Mouse (Mus musculus) neural tube, embryonic 10.5 days (tissue): ENCODE results near the gene Gm9844.
A peak's percentile ranks its signal among the peaks of the same experiment; 100 is the strongest.
"Not testable (repeated sequence)": the region's sequence is repeated elsewhere in the genome, so short reads cannot be mapped to it uniquely, and the experiment has no call there.

Experiments used
- DNase-seq: peaks from one replicate; pipeline ENCODE4 v3.0.0-alpha.2; 2017; ENCODE audit warnings: low spot score; ENCODE audit errors: extremely low spot score

Gm9844 gene

DNA sequence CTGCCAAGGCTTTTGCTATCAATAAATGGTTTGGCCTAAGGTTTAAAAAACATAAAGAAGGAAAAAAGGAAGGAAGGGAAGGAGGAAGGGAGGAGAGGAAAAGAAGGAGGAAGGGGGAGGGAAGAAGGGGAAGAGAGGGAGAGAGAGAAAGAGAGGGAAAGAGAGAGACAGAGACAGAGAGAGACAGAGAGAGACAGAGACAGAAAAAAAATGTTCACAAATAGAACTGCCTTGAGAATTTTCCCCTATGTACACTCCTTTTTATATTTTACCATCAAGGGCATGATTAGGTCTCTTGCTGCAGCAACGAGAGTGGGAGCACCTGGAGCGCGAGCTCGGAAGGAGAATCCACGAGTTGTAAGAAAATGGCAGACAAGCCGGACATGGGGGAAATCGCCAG is at the start of gene Gm9844:
Gene Gm9844, plus strand, starts transcription at position 301 of the 400 bp plus-strand sequence.
- no peak for DNase-seq

DNA sequence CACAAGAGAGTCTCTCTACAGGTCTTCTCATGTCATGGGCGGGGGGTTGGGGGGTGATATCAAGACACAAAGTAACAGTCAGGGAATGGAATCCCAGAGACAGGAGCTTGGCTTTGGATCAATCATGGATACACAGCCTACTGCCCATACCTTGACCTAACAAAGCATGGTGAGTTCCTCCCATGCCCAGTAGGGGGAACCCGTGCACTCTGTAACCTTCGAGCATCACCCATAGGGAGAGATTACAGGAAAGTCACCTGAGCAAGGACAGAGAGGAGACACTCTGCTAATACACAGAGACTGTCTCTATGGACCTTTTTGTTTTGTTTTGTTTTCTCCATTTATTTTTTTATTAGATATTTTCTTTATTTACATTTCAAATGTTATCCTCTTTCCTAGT is 44.5 kb upstream of the Gm9844 start:
- peak; percentile 73 for DNase-seq

DNA sequence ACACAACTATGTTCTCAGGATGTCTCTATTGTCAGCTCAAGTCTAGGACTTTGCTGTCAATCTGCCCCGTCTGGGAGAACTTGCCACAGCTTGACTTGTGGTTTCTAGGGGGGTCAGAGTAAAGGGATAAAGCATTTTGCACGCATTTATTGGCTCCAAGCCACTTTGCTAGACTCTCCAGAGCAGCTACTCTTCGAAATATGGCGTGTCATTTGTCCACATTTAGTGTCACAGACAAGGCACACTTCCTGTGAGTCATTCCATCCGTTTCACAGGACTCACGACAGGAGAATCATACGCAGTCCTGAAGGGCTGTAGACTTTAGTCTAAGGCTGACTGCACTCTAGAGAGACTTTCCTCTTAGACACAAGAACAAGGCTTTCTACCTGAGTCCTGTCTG is 37.6 kb upstream of the Gm9844 start:
- no peak for DNase-seq

DNA sequence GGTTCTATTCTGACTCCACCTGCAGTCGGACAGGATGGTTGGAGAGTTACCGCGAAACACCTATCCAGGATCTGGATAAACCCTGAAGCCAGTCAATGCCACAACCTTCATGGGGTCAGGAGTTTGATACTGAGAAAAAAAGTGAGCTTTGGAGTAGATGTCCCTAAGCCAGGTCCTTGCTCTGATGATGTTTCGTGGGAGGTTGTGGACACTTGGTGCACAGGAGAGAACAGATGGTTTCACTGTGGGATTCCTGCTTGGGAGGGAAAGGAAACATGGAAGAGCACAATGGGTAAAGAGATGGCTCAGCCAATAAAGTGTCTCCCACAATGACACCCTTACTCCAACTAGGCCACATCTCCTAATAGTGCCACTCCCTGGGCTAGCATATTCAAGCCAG is 34.8 kb upstream of the Gm9844 start:
- DNase-seq, result no peak

DNA sequence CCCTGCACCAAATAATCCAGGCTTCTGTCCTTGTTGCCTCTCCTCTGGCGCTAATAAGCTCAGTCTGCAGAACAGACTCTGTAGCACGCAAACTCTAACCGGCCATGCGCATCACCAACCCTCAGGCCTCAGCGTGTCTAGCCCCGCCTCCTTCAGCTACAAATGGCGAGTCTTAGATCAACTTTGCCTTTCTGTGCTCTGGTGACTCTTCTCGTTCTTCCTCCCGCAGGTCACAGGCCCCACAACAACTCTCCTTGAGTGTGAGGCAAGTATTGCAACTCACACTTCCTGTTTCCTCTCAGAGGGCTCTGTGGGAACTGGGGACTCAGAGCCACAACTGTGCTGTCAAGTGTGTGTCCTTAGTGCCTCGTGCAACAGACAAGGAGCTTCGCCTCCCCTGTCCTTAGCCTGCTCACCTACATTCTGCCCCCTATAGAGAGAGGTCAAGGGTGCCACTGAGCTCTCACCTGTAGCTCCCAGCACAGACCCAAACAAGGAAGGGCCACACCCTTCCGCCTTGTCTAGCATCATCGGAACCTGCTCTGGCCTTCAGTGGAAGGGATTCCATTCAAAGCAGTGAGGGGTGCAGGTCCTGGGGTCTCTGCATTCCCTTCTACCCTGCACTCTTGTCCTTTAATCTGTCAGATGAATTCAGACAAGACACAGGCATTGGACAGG is 23.1 kb upstream of the Gm9844 start:
- DNase-seq, result not testable (repeated sequence)

DNA sequence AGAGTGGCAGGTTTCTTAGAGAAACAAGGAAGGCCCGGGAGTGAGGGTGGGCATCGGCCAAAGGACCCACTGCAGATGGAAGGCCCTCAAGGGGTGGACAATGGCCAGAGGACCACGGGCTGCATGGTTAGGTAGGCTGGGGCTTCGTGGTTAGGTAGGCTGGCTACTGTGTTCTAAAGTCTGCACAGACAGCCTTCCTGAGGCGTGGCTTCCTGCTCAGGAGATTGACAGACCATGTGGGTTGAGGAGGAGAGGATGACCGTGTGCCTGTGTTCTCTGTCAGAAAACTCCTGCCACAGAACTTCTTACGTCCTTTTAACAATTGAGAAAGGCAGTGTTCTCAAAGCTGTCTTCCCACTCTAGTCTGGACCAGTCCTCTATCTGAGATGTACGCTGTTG is 22.6 kb upstream of the Gm9844 start:
- no peak for DNase-seq

DNA sequence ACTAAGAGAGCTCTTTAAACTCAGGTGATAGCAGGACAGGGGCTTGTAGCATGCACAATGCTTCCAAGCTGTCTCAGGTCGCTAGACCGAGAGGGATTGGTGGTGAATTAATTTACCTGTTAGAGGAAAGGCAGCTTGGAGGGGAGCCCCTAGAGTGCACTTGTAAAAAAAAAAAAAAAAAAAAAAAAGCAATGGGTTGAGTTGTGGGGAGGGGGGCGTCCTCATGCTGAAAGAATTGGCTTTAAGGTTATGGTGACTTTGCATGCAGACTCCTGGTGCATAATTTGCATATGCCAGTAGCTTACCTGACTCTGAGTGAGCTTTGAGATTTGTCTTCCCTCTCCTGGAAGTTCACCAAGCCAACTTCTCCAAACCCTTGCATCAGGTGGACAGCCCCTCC is 21.7 kb upstream of the Gm9844 start:
- DNase-seq, result no peak

DNA sequence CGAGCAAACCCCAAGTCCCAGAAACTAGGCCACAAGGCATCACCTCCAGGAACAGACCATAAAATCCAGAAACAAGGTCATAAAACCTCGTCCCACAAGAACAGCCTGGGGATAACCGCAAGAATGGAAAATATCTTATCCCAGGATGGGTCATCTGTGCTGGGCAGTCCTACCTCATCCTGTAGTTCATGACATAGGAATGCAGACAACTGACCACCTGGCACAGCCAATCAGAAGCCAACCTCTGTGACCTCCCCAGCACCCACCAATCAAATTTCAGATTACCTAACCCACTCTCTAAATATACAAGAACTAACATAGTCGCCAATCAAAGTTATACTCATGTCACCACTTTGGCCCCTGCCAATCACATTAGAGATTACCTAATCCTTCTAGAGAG is 21.0 kb upstream of the Gm9844 start:
- no peak for DNase-seq

DNA sequence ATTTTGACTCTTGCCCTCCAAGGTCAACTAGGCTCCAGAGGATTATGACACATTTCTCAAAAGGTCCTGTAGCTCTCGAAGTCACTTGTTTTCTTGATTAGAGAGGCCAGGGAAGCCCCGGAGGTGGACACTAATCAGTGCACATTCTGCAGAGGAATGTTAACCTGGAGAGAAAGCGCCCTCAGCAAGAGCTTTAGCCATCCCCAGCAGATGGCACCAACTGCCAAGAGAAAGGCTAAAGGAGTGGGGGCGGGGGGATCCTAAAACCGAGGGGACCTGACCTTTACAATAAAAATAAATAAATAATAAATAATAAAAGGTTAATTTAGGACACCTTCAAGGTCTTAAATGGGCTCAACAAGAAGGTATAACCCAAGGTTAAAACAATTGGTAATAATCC is 17.9 kb upstream of the Gm9844 start:
- no peak for DNase-seq

DNA sequence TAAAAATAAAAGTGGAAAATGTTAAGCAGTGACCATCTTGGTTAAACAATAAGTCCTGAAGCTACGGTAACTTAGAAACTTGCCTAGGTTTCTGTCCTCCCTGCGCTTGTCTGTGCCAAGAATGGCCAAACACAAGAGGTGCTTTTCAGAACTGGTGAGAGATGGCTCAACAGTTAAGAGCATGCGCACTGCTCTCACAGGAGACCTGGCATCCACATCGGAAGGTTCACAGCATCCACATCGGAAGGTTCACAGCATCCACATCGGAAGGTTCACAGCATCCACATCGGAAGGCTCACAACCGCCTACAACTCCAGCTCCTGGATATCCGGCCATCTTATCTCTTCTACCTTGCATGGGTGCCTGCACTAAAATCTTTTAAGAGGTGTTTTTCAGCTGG is 16.8 kb upstream of the Gm9844 start:
- DNase-seq, result no peak

DNA sequence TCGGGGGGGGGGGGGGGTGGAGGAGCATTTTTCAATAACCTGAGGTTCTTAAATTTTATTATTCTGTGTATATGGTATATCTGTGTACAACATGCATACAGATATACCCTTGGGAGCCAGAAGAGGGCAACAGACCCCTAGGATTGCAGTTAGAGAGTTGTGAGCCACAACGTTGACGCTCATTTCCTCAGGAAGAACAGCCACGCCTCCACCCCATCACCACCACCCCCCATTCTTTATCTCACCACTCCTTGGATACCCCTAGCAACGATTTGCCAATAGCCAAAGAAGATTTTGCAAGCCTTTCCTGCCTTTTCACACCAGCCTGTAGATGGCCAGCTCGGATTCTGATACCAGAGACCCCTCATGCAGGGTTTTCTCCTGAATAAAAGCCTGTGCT is 16.3 kb upstream of the Gm9844 start:
- peak; percentile 19 for DNase-seq

DNA sequence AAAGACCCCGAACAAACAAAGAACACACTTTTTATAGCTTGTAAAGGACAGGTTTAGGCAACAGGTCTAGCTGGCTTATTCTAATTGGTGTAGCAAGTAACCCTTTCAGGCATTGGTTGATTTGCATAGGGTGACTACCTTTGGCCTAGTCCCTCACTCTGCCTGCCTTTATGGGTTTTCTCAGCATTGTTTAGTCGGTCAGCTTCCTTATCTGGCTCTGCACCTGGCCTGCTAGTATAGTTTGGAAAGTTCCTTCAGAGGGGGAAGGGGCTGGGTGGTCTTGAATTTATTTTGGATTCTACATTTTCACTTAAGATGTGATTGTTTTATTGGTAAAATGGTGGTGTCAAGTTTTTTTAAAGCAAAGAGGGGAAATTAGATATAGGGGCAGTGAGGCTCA is 15.4 kb upstream of the Gm9844 start:
- not testable (repeated sequence) for DNase-seq

DNA sequence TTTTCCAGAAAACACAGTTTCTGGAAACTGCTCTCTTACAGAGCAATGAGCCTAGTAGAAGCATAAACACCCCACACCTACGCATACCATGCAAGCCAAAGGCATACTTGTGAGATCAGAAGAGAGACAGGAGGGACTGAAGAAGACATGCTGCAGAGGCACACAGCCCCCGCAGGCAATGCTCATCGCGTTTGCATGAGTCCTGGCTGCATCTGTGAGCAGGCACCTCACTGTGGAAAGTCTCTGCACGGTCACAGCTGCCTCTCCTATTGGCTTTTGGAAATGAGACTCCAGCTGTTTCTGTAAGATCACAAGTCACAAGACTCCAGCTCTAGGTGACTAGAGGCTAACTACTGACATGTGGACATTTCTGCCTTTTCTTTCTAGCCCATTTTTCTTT is 11.9 kb upstream of the Gm9844 start:
- no peak for DNase-seq

DNA sequence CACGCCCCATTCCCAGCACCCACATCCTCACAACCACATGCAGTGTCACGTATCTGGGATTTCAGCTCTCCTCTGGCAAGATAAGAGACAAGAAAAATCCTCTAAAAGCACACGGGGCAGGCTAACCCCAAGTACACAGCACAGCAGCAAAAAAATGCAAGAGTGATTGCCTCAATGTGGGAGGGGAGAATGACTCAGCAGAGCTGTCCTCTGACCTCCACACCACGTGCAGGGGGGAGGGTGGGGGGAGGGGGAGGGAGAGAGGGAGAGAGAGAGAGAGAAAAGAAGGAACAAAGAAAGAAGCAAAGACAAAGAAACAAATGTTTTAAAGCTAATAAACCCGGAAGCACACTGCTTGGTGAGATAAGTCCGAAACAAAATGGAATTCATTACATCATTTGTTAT is 11.1 kb upstream of the Gm9844 start:
- DNase-seq, result peak; percentile 52

DNA sequence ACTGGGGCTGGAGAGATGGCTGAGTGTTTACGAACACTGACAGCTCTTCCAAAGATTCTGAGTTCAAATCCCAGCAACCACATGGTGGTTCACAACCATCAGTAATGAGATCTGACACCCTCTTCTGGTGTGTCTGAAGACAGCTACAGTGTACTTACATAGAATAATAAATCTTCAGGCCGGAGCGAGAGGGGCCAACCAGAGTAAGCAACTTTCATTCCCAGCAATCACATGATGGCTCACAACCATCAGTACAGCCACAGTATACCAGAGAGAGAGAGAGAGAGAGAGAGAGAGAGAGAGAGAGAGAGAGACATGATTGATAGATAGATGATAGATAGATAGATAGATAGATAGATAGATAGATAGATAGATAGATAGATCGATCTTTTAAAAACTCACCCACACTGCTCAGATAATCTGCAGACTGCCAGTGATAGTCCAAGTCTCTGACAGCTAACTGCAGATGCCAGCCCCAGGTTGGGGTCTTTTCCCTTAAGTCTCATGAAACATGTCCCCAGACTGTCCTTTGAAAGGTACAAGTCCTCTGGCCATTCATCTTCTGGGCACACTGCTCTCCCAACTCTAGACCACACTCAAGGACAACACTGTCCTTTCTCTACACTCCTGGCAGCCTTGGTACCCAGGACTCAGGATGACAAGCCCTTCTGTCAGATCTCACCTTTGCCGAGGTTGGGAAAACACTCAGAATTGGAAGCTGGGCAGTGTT is 10.3 kb upstream of the Gm9844 start:
- DNase-seq, result no peak

DNA sequence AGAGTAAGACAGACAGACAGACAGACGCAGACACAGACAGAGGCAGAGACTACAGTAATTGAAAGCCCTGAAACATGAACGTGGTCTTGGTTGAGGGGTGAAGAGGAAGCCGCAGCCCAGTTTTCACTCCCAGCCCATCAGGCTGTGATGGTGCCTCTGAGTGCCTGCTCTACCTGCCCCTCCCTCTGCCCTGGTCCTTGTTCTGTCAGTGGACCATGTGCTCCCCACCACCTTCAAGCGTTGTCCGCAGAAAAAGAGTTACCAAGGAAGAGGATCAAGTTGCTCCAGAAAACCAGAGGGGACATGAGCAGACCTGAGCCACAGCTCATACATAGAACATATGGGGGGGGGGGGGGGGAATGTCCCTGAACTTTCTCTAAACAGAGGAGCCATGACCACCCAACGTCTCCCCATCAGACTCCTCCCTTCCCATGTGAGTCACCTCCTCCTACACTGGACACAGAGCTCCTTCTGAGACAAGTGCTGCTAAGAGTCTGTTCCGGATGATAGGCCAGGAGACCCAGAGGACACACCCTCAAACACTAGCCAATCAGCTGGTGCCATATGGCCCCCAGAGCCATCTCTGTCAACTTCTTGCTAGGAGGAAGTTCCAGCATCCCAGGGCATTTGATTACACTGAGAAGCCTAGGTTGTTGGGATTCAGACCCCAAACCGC is 9.3 kb upstream of the Gm9844 start:
- DNase-seq, result no peak

DNA sequence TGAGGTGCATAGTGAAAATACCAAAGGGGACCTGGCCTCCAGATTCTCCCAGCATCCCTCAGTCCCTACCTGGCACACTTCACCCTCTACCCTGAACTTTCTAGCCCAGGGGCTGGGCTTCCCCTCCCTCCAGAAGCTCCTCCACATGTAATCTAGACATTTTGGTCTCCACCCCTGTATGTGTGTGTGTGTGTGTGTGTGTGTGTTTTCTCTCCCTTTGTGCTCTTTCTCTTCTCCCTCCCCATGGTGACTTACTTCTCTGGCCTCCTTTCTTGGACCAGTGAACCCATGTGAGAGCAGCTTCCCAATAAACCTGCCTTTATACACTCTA is 8.8 kb upstream of the Gm9844 start:
- DNase-seq, result no peak

DNA sequence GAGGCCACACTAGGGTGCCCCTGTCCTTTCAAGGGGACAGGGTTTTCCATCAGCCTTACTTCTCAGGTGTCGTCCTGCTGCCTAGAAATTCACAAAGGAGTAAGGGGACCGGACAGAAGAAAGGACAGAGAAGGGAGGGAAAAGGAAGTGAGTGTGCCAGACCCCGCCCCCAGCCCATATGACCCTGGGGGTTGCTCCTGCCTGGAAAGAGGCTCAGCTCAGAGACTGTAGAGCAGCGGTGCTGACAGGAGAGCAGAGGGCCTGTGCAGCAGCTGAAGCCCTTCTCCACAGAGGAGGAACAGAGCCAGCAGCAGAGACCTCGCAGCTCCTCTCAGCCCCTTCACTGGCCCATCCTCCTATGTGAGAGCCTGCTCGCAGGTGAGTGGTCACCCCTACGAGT is 8.3 kb upstream of the Gm9844 start:
- DNase-seq, result no peak

DNA sequence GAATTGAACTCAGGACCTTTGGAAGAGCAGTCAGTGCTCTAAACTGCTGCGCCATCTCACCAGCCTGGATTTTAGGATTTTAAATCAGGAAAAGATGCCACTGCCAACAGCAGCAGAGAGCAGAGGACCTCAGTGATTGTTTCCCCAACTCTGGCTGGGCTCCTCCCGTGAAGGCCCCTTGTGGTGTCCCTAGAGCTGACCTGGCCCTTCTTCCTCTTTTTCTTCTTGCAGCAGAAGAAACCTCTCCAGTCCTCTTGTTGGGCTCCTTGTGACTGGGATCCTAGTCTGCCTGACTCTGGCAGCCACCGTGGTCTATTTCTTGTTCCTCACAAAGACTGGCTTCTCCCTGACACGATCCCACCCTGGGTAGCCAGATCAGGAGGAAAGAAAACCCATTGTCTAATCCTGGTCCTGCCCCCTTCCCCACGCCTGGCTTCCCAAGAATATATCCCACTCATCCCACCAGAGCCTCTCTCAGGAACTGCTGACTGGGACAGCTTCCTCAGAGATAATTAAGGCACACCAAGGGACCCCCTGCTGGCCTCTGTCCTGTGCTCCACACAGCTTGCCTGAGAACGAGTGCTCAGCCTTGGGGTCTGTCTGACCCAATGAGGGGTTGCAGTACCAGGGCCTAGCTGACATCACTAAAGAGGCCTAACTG is 5.4 kb upstream of the Gm9844 start:
- DNase-seq, result no peak

DNA sequence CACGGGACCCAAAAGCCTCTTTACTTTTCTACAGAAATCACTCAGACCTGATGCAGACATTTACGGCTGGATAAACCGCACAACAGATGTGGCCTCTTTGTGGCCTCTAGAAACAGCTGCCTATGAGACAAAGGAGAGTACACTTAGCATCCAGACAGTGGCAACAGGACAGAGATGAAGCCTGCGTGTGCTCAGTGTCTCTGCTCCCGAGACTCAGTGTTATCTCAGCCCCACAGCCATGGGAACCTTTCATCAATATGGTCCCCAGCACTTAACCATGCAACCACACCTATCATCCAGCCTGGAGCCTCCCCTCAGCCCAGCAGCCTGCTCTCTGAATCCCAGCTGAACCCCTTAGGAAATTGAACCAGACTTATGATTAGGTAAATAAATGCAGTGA is 2.8 kb upstream of the Gm9844 start:
- no peak for DNase-seq

DNA sequence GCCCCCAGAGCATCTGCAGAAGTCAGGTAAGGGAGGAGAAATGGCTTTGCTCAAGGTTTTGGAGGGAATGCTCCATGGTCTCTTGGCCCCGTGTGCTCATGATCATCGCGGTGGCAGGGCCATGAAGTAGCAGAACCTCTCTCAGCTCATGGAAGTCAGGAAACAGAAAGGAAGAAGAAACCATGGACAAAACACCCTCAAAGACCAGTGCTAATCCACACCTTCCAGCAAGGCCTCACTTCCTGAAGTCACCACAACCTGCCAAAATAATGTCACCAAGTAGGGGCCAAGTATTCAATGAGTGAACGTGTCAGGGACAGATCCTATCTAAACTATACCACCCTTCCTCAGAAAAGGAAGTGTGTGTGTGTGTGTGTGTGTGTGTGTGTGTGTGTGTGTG is 840 bp downstream of the Gm9844 start:
- DNase-seq, result no peak

DNA sequence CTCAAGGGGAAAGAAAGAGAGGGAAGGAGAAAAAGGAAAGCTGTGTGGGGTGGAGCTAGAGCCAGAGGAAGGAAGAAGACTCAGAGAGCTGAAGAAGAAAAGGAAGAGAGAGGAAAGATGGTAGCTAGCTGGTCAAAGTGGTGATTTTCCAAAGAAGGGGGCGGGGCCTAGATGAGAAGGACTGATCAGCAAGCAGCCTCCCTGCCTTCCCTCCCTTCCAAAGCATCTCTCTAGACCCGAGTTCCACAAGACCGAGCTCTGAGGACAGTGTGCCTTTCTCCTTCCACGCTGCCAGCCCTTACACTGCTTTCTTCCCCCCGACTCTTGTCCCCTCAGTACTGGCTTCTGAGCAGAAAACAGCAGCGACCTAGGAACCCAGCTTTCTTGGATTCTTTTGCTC is 2.1 kb downstream of the Gm9844 start:
- no peak for DNase-seq
